Mouse (Mus musculus): Measurements from ENCODE around the gene Scml4. TPM values are rescaled to one million over a fixed set of nuclear protein-coding genes. Genes with fewer than 3 reads are reported as not detected.

Scml4 gene
- polyA plus RNA-seq, 1 experiment, result 1.9 TPM

GRCm38 (mm10) chr10:42859781-42860158, 400 bp upstream of the Scml4 start:
- DNase-seq (ENCODE audit: extremely low spot score in 1 of 2, low spot score in 1 of 2), result no peak

GRCm38 (mm10) chr10:42861446-42861845, 1.3 kb downstream of the Scml4 start:
- DNase-seq (ENCODE audit: extremely low spot score in 1 of 2, low spot score in 1 of 2), result no peak

- no peak for DNase-seq (ENCODE audit: extremely low spot score in 1 of 2, low spot score in 1 of 2)
Observed at GRCm38 (mm10) chr10:42862102-42862740, 2.1 kb downstream of the Scml4 start.

GRCm38 (mm10) chr10:42862806-42863205, 2.6 kb downstream of the Scml4 start:
- no peak for DNase-seq (ENCODE audit: extremely low spot score in 1 of 2, low spot score in 1 of 2)

- peak in 1 of 2 experiments; percentile 73 for DNase-seq (ENCODE audit: extremely low spot score in 1 of 2, low spot score in 1 of 2)
Observed at GRCm38 (mm10) chr10:42863621-42864391, 3.6 kb downstream of the Scml4 start.

GRCm38 (mm10) chr10:42864696-42865095, 4.5 kb downstream of the Scml4 start:
- DNase-seq (ENCODE audit: extremely low spot score in 1 of 2, low spot score in 1 of 2), result no peak

- no peak for DNase-seq (ENCODE audit: extremely low spot score in 1 of 2, low spot score in 1 of 2)
Observed at GRCm38 (mm10) chr10:42868416-42868815, 8.2 kb downstream of the Scml4 start.

- DNase-seq (ENCODE audit: extremely low spot score in 1 of 2, low spot score in 1 of 2), result no peak
Observed at GRCm38 (mm10) chr10:42869467-42869866, 9.3 kb downstream of the Scml4 start.

- DNase-seq (ENCODE audit: extremely low spot score in 1 of 2, low spot score in 1 of 2), result peak in 1 of 2 experiments; percentile 7
Observed at GRCm38 (mm10) chr10:42872269-42873010, 12.3 kb downstream of the Scml4 start.

- DNase-seq (ENCODE audit: extremely low spot score in 1 of 2, low spot score in 1 of 2), result no peak
Observed at GRCm38 (mm10) chr10:42873077-42873595, 13.0 kb downstream of the Scml4 start.

- no peak for DNase-seq (ENCODE audit: extremely low spot score in 1 of 2, low spot score in 1 of 2)
Observed at GRCm38 (mm10) chr10:42876172-42876571, 16.0 kb downstream of the Scml4 start.

GRCm38 (mm10) chr10:42879269-42879681, 19.1 kb downstream of the Scml4 start:
- no peak for DNase-seq (ENCODE audit: extremely low spot score in 1 of 2, low spot score in 1 of 2)

- no peak for DNase-seq (ENCODE audit: extremely low spot score in 1 of 2, low spot score in 1 of 2)
Observed at GRCm38 (mm10) chr10:42879682-42880081, 19.5 kb downstream of the Scml4 start.

- DNase-seq (ENCODE audit: extremely low spot score in 1 of 2, low spot score in 1 of 2), result no peak
Observed at GRCm38 (mm10) chr10:42887040-42887439, 26.9 kb downstream of the Scml4 start.

GRCm38 (mm10) chr10:42888241-42888640, 28.1 kb downstream of the Scml4 start:
- no peak for DNase-seq (ENCODE audit: extremely low spot score in 1 of 2, low spot score in 1 of 2)

- no peak for DNase-seq (ENCODE audit: extremely low spot score in 1 of 2, low spot score in 1 of 2)
Observed at GRCm38 (mm10) chr10:42890365-42890764, 30.2 kb downstream of the Scml4 start.

- no peak for DNase-seq (ENCODE audit: extremely low spot score in 1 of 2, low spot score in 1 of 2)
Observed at GRCm38 (mm10) chr10:42892250-42892649, 32.1 kb downstream of the Scml4 start.

GRCm38 (mm10) chr10:42892987-42893386, 32.8 kb downstream of the Scml4 start:
- DNase-seq (ENCODE audit: extremely low spot score in 1 of 2, low spot score in 1 of 2), result no peak

- DNase-seq (ENCODE audit: extremely low spot score in 1 of 2, low spot score in 1 of 2), result no peak
Observed at GRCm38 (mm10) chr10:42893857-42894256, 33.7 kb downstream of the Scml4 start.

GRCm38 (mm10) chr10:42894263-42894662, 34.1 kb downstream of the Scml4 start:
- peak in 1 of 2 experiments; percentile 5 for DNase-seq (ENCODE audit: extremely low spot score in 1 of 2, low spot score in 1 of 2)

- no peak for DNase-seq (ENCODE audit: extremely low spot score in 1 of 2, low spot score in 1 of 2)
Observed at GRCm38 (mm10) chr10:42894696-42895095, 34.5 kb downstream of the Scml4 start.

All from frontal cortex, adult 2 months (tissue).